Mouse (Mus musculus) ES-E14 (cell line): ENCODE data around the gene Terb2. TPM values are rescaled to one million over a fixed set of nuclear protein-coding genes. Genes with fewer than 3 reads are reported as not detected.

Experiments
- DNase-seq: peaks from one replicate; pipeline ENCODE4 v3.0.0-alpha.2; 2013; ENCODE audit warnings: low read depth, low spot score
- H3K27ac ChIP-seq: 2 replicates; pipeline ENCODE4 v1.5.1; 2012; ENCODE audit warnings: low read depth, mild to moderate bottlenecking, low read length, moderate library complexity, mixed read lengths; ENCODE audit not compliant: poor library complexity, insufficient read depth, severe bottlenecking
- H3K36me3 ChIP-seq: 2 replicates; pipeline ENCODE4 v1.6.1; 2012; ENCODE audit warnings: mild to moderate bottlenecking, low read length, moderate library complexity, mixed read lengths; ENCODE audit not compliant: control insufficient read depth, poor library complexity, insufficient read depth, severe bottlenecking
- H3K4me1 ChIP-seq, 2 experiments: fragments of 150-350 bp in 1 of 2; sonication (generic) in 1 of 2; 2 replicates each; pipeline ENCODE4 v1.6.1; 2012; ENCODE audit warnings: low read length in 2 of 2, mild to moderate bottlenecking in 1 of 2, mixed read lengths in 1 of 2; ENCODE audit not compliant: control insufficient read depth in 2 of 2, insufficient read depth in 2 of 2, poor library complexity in 1 of 2
- H3K4me3 ChIP-seq, 2 experiments: fragments of 150-350 bp in 1 of 2; sonication (generic) in 1 of 2; 2 replicates each; pipeline ENCODE4 v1.5.1; 2012; ENCODE audit warnings: low read length in 2 of 2, low read depth in 1 of 2, mild to moderate bottlenecking in 1 of 2, mixed read lengths in 1 of 2; ENCODE audit not compliant: insufficient read depth in 1 of 2, poor library complexity in 1 of 2, severe bottlenecking in 1 of 2
- H3K9ac ChIP-seq: 2 replicates; pipeline ENCODE4 v1.6.1; 2012; ENCODE audit warnings: low read depth, mild to moderate bottlenecking, low read length, mixed read lengths; ENCODE audit not compliant: poor library complexity, insufficient read depth, severe bottlenecking
- H3K9me3 ChIP-seq: fragments of 150-350 bp; sonication (generic); 2 replicates; pipeline ENCODE4 v1.6.1; 2012; ENCODE audit warnings: low read depth, mild to moderate bottlenecking, low read length; ENCODE audit not compliant: control insufficient read depth, insufficient read depth
- CHD2 ChIP-seq: IDR thresholded peaks from 2 replicates; pipeline ENCODE4 v1.6.1; 2014; ENCODE audit warnings: mild to moderate bottlenecking, low read depth, low read length, inconsistent platforms
- HCFC1 ChIP-seq: IDR thresholded peaks from 2 replicates; pipeline ENCODE4 v1.6.1; 2012; ENCODE audit warnings: low read length, inconsistent platforms, borderline replicate concordance; ENCODE audit not compliant: insufficient read depth
- MAFK ChIP-seq: IDR thresholded peaks from 2 replicates; pipeline ENCODE4 v1.6.1; 2014; ENCODE audit warnings: mild to moderate bottlenecking, low read depth, low read length, inconsistent platforms; ENCODE audit not compliant: insufficient read depth
- ZC3H11A ChIP-seq: IDR thresholded peaks from 2 replicates; pipeline ENCODE4 v1.6.1; 2012; ENCODE audit warnings: low read depth, mild to moderate bottlenecking, inconsistent platforms, low read length, borderline replicate concordance
- ZNF384 ChIP-seq: IDR thresholded peaks from 2 replicates; pipeline ENCODE4 v1.6.1; 2012; ENCODE audit warnings: low read depth, low read length, inconsistent platforms
- in situ Hi-C, 2 experiments: fragments of 600-800 bp; cut with MboI; formaldehyde crosslinking; loops; one replicate each; pipeline ENCODE4 v1.15.1; 2025; ENCODE audit warnings: low sequenced_read_pairs in 2 of 2, inconsistent platforms in 1 of 2; ENCODE audit not compliant: unreplicated experiment in 2 of 2
- total RNA-seq: library from RNA; depleted of rRNA; stranded (reverse); fragments of 300-350 nt; gene quantifications from 2 replicates; pipeline ENCODE4 v1.2.3, GENCODE M21; 2012; rRNA removed

Terb2 gene
- total RNA-seq, 1 experiment = 1.9 TPM

DNA sequence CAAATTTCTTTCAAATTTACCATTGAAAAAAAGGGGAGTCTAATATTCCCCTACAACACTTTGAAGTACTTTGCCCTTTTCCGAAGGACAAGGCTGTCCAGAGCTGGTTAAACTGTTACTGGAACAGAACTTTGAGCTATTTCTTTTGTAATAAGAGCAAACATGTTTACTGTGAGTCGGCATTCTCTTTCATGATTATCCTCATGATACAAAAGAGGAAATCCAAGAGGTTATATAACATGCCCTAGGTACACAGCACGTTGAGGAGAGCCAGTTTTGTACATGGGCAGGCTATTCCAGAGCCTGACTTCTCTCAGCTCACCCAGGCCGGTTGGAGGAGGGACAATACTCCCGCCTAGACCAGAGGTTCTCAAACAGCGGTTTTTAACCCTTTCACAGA, 55.9 kb downstream of the Terb2 start:
- H3K4me3 ChIP-seq = no peak overlapping the region
- in situ Hi-C loops = no loop called here
- no peak for TF ChIP-seq HCFC1
- no peak for TF ChIP-seq CHD2
- no peak for TF ChIP-seq ZNF384

GRCm38 (mm10) chr2:122243671-122244131, 57.6 kb downstream of the Terb2 start:
- no peak overlapping the region for H3K4me3 ChIP-seq
- no peak overlapping the region for H3K9ac ChIP-seq
- H3K9me3 ChIP-seq = no peaks in the 10 kb centered on the region
- no peaks in the 10 kb centered on the region for H3K36me3 ChIP-seq
- TF ChIP-seq MAFK (no peak), ZNF384 (no peak), CHD2 (no peak), ZC3H11A (peak; percentile 32; the same call in 1 of the 2 replicates), HCFC1 (no peak)
- peak; percentile 65 for DNase-seq
- no peaks in the 10 kb centered on the region for H3K4me1 ChIP-seq
- in situ Hi-C loops = no loop called here
- no peak overlapping the region for H3K27ac ChIP-seq

More for the DNA sequence above, 55.9 kb downstream of the Terb2 start:
- Histone ChIP-seq H3K9ac (no peak overlapping the region), H3K36me3 (no peaks in the 10 kb centered on the region), H3K27ac (no peak overlapping the region), H3K9me3 (no peaks in the 10 kb centered on the region), H3K4me1 (no peaks in the 10 kb centered on the region)
- no peak for DNase-seq

DNA sequence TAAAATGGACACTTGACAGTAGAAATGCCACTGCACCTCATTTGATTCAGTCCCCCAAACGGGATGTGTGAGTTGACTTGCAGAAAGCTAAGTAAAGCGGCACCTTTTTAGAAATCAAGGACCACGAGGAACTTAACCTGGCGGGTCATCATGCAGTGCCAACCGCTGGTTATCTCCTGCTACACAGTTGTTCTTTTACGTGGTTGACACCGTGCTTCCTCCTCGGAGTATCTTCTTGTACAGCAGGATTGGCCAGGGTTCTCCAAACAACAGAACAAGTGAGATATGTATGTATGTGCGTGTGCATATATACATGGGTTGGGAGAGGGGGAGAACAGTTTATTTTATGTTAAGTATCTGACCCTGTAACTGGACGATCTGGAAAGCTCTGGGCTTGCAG, 61.7 kb downstream of the Terb2 start:
- in situ Hi-C loops = no loop called here
- Histone ChIP-seq H3K27ac (no peak overlapping the region), H3K4me3 (no peak overlapping the region), H3K4me1 (no peaks in the 10 kb centered on the region), H3K9ac (no peak overlapping the region), H3K36me3 (no peaks in the 10 kb centered on the region), H3K9me3 (no peaks in the 10 kb centered on the region)
- DNase-seq = no peak
- TF ChIP-seq CHD2 = no peak
- TF ChIP-seq ZNF384 = no peak
- TF ChIP-seq MAFK = no peak
- no peak for TF ChIP-seq HCFC1
- TF ChIP-seq ZC3H11A = no peak

GRCm38 (mm10) chr2:122255997-122256396, 69.9 kb downstream of the Terb2 start:
- no peak overlapping the region for H3K27ac ChIP-seq
- no peak overlapping the region for H3K4me3 ChIP-seq
- 0 out of 2 replicates have a peak, but pooled peaks cover 3% of the 10 kb centered on the region for H3K36me3 ChIP-seq
- no peaks in the 10 kb centered on the region for H3K4me1 ChIP-seq
- no peaks in the 10 kb centered on the region for H3K9me3 ChIP-seq
- H3K9ac ChIP-seq = no peak overlapping the region
- in situ Hi-C loops = no loop called here
- DNase-seq = no peak
- TF ChIP-seq HCFC1 = no peak
- TF ChIP-seq MAFK = no peak
- TF ChIP-seq ZC3H11A = no peak
- no peak for TF ChIP-seq CHD2
- no peak for TF ChIP-seq ZNF384

Other genes with a start within 250 kb of the Terb2 start
- 38.9 and 40.0 TPM in 2 replicates for gene Ctdspl2, start 230.3 kb upstream of the Terb2 start, total RNA-seq
- gene Mageb3, start 230.2 kb upstream of the Terb2 start, total RNA-seq = 0.16 and 0.31 TPM in 2 replicates
- 15.5 and 17.1 TPM in 2 replicates for gene Eif3j1, start 157.7 kb upstream of the Terb2 start, total RNA-seq
- 15.4 and 18.2 TPM in 2 replicates for gene Spg11, start 67.9 kb upstream of the Terb2 start, total RNA-seq
- 38.4 and 73.8 TPM in 2 replicates for gene B2m, start 38.6 kb upstream of the Terb2 start, total RNA-seq
- not detected in 2 replicates for gene Trim69, start 25.6 kb upstream of the Terb2 start, total RNA-seq
- 1.3 and 2.3 TPM in 2 replicates for gene Patl2, start 83 bp upstream of the Terb2 start, total RNA-seq
- gene Sord, start 48.5 kb downstream of the Terb2 start, total RNA-seq = 18.3 and 26.0 TPM in 2 replicates
- 0.13 and 0.42 TPM in 2 replicates for gene Duox2, start 112.2 kb downstream of the Terb2 start, total RNA-seq
- gene Duoxa2, start 112.6 kb downstream of the Terb2 start, total RNA-seq = 0.49 and 0.95 TPM in 2 replicates
- 0.90 and 1.3 TPM in 2 replicates for gene Duoxa1, start 127.5 kb downstream of the Terb2 start, total RNA-seq
- 0.76 and 1.0 TPM in 2 replicates for gene Duox1, start 129.4 kb downstream of the Terb2 start, total RNA-seq
- gene Shf, start 182.9 kb downstream of the Terb2 start, total RNA-seq = 9.2 and 16.6 TPM in 2 replicates
- gene Slc28a2, start 240.2 kb downstream of the Terb2 start, total RNA-seq = 0.16 and 0.36 TPM in 2 replicates